Mouse (Mus musculus): Measurements from ENCODE around the gene Nol9. TPM values are rescaled to one million over a fixed set of nuclear protein-coding genes. Genes with fewer than 3 reads are reported as not detected.

The Nol9 gene
- polyA plus RNA-seq (2012; rRNA removed): 16.0 and 17.2 TPM in 2 replicates

DNA sequence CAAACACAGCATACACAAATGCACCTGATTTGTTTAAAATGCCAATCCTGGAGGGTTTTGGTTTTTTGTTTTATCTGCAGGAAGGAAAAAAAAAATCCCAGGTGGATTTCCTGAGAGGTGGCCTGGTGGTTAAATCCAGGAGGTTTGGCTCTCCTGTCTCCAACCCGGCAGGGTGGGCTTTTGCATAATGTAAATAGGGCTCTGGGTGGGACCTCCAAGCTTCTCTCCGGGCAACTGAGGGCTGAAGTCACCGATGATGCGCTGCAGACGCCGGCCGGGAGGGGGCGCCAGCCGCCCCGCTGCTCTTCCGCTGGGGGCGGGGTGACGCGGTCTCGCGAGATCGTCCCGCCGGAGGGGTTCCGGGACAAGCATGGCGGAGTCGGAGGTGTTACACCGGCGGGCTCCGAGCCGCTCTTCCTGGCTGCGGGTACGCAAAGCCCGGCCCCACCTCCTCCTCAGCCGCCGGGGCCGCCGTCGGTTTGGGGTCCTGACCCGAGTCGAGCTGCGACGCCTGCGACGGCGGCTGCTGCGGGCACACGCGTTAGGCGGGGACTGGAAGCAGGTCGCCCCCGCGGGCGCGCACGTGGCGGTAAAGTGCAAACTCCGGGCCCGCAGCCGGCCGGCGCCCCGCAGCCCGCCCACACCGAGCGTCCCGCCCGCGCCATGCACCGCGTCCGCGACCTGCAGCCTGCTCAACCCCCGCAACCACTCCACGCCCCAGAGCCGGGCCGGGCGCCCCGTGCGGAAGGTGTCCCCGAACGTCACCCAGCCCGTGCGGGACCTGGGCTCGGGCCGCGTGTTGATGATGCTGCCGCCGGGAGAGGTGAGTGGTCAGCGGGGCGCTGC, at the start of gene Nol9:
TSS of gene Nol9 (plus strand) at position 337 of the 846 bp plus-strand sequence.
- under 1% methylated on average over 86 of the region's 86 CpGs for WGBS

DNA sequence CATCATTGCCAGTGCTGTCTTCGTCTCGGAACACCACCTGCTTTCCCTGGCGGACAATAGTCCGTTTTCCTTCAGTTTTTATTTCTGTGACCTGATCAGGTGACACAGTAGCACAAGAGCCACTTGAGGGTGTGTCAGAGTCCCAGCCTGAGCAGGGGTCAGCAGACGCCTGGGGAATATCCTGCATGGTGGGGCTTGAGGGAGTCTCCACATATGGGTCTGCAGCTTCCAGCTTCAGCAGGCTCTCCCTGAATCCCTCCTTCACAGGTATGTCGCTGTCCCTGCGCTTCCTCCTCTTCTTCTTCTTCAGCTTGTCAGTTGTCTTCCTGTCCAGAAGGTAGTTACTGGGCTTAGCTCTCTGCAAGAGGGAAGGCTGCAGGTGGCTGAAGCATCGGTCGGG, 47.0 kb upstream of the Nol9 start:
- WGBS: 89% methylated on average over 9 of the region's 9 CpGs
- DNase-seq (ENCODE audit: low read depth, low spot score): no peak

More for the DNA sequence above, at the start of gene Nol9:
- DNase-seq (ENCODE audit: low read depth, low spot score): peak; percentile 54

DNA sequence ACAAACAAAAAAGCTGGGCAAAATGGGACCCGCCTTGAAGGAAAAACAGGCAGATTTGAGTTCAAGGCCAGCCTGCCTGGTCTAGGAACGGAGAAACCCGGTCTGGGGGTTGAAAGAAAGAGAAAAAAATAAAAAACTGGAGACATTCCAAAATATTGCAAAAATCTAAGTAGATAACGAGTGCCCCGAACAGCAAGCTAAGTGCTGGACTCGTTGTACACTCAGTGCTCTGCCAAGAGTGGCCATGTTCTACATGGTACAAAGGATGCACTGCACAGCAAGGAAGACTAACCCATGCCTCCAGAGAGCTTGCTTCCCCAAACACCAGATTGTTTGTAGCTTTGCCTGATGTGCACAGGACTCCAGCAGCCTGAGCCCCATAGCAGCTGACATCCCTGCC, 46.1 kb upstream of the Nol9 start:
- 79% methylated on average over 6 of the region's 6 CpGs for WGBS
- DNase-seq (ENCODE audit: low read depth, low spot score): no peak

DNA sequence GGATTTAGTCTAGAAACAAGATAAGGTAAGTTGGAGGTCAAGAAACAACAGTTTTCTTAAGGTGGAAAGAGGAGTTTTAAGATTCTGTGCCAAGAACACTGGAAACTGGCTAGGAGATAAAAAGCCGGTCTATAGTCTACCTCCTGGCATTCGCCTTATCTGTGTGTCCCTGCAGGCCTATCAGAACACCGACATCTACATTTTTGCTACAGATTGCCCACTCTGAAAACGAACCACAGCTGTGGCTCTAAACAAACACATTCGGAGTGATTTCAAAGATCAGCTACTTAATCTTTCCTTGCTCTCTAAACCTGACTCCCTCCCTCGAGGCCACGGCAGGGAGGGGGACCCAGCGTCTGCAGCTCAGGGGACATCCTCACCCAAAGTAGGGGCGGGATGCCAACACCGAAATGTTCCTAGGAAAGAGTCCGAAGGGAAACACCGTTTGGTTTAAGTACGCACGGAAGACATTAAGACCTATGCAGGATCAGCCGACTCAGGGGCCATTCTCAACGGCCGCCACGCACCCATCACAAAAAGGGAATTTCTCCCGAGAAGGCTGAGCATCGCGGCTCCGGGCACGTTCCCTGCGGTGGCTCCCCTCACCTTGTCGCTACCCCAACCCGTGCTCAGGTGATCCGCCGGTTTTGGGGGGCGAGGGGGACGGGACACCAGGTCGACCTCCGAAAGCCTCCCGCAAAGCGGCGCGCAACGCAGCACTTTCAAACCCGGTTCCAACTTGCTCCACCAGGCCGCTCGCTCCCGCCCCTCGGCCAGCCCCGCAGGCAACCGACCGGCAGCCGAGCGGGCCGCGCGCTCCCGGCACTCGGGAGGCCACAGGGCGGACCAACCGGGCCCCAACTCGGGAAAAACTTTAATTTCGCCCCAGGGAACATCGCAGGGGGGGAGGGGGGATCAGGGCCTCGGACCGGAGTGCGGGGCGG, 44.6 kb upstream of the Nol9 start:
- 6% methylated on average over 61 of the region's 61 CpGs for WGBS
- DNase-seq (ENCODE audit: low read depth, low spot score): no peak

DNA sequence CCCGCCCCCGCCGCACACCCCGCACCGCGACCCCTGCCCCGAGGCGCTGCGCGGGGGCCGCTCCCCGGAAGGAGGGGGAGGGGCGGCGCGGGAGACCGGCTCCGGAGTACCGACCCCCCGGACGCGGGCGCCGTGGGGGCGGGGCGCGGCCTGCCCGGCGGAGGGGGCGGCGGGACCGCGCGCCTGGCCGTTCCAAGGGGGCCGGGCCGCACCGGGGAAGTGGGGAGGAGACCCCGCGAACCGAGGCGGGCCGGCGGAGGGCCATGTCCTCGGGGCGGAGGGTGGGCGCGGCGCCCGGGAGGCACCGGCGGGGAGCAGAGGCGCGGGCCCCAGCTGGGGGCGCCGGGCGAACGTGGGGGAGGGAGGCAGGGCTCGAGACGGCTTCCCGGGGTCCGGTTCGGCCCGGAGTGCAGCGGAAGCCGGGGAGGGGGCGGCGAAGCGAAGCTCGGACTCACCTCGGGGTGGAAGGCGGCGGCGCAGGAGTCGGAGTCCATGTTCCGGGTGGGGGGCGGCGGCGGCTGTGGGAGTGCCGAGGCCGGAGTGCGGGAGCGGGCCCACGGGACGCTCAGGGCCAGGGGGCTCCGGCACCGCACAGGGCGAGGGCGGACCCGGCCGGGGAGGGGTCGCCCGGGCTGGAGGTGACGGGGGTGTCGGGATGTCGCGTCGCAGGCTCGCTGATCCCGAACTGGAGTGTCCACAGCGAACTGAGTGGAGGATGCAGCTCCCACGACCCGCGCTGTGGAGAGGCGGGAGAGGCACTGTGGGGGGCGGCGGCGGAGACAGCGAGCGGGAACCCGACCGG, 43.5 kb upstream of the Nol9 start:
- 2% methylated on average over 85 of the region's 111 CpGs for WGBS
- DNase-seq (ENCODE audit: low read depth, low spot score): no peak

GRCm38 (mm10) chr4:151996173-151996950, 42.8 kb upstream of the Nol9 start, which contains the start of gene Phf13:
Gene Phf13 (minus strand): TSS chr4:151996258.
- peak; percentile 91 for DNase-seq (ENCODE audit: low read depth, low spot score)
- WGBS: under 1% methylated on average over 94 of the region's 94 CpGs

GRCm38 (mm10) chr4:151996951-151997222, 42.2 kb upstream of the Nol9 start:
- DNase-seq (ENCODE audit: low read depth, low spot score): no peak
- under 1% methylated on average over 13 of the region's 13 CpGs for WGBS

DNA sequence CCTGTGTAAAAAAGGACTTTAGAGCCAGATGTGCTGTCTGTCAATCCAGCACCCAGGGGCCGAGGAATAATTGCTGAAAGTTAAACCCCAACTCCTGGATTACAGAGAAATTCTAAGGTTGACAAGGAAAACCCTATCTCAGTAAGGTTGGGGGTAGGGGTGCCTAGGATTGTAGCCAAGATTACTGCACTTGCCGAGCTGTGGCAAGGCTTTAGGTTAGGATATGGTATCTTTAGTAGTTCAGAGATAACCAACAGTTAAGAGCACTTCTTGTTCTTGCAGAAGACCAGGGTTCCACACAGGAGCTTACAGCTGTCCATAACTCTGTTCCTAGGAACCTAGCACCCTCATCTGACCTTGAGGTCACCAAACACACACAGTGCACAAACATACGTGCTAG, 41.4 kb upstream of the Nol9 start:
- WGBS: 71% methylated on average over 3 of the region's 3 CpGs
- no peak for DNase-seq (ENCODE audit: low read depth, low spot score)

- DNase-seq (ENCODE audit: low read depth, low spot score): no peak
- 73% methylated on average over 3 of the region's 3 CpGs for WGBS
Observed at GRCm38 (mm10) chr4:151999481-151999880, 39.6 kb upstream of the Nol9 start.

DNA sequence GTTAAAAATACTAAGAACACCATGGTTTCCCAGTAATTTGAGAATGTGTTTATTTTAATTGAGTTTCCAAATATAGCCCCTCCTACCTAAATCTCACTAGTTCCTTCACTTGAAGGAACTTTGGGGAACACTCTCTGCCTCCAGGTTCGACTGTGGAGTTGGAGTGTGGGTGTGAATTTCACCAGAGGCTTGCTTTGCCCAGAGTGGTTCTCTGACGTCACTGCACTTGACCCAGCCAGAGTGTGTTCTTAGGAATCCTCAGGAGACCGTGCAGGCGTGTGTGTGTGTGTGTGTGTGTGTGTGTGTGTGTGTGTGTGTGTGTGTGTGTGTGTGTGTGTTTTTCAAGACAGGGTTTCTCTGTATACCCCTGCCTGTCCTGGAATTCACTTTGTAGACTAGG, 38.2 kb upstream of the Nol9 start:
- no peak for DNase-seq (ENCODE audit: low read depth, low spot score)
- WGBS: 36% methylated on average over 4 of the region's 4 CpGs

DNA sequence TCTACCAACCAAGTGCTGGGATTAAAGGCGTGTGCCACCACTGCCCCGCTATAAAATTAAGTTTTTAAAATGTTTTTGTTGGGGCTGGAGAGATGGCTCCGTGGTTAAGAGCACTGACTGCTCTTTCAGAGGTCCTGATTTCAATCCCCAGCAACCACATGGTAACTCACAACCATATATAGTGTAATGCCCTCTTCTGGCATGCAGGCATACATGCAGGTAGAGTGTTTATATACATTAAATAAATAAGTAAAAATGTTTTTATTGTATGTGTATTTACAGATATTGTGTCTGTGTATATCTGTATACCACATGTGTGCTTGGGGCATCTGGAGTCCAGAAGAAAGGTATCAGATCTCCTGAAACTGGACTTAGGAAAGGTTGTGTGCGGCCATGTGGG, 37.8 kb upstream of the Nol9 start:
- DNase-seq (ENCODE audit: low read depth, low spot score): no peak
- WGBS: 66% methylated on average over 4 of the region's 4 CpGs

DNA sequence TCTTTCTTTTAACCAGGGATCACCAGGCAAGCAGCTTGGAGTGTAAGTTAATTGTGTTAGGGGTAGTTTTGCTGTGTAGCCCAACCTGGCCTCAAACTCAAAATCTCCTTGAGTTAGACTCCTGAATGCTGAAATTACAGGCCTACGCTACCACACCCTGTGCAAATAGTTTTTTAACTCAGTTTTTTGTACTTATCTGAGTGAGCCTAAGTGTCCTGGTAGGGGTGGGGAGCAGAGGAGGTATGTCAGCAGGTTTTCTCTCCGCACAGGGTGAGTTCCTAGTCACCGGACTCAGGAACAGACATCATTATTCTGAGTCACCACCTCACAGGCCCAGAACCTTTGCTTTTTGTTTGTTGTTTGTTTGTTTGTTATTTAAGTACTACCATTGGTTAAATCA, 37.1 kb upstream of the Nol9 start:
- DNase-seq (ENCODE audit: low read depth, low spot score): no peak
- 80% methylated on average over 3 of the region's 3 CpGs for WGBS

DNA sequence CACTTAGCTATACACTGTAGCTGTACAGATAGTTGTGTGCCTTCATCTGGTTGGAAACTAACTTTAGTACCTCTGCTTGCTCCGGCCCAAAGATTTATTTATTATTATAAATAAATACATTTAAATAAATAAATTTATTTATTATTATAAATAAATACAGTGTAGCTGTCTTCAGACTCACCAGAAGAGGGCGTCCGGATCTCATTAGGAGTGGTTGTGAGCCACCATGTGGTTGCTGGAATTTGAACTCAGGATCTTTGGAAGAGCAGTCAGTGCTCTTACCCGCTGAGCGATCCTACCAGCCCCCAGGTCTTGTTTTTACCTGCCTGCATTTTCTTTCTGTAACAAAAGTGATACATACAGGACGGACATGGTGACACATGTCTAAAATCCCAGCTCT, 33.0 kb upstream of the Nol9 start:
- DNase-seq (ENCODE audit: low read depth, low spot score): no peak

DNA sequence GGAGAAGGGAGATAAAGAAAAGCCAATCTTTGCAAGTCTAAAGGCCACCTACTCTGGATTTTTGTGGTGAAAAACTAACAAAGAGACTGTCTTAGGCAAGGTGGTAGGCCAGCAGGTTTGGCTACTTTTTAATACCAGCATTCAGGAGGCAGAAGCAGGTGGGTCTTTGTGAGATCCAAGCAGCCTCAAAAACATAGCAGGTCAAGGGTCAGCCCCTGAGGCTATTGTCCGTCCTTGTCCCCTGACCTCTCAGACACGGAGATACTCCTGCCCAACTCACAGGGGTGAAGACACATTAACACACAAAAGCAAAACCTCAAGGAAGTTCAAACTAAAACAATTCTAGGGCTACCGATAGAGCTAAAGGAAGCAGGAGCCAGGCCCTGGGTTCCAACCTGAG, 32.3 kb upstream of the Nol9 start:
- DNase-seq (ENCODE audit: low read depth, low spot score): no peak
- 66% methylated on average over 3 of the region's 3 CpGs for WGBS

More for the DNA sequence above, 33.0 kb upstream of the Nol9 start:
- 72% methylated on average over 6 of the region's 6 CpGs for WGBS

GRCm38 (mm10) chr4:152007481-152008147, 31.5 kb upstream of the Nol9 start:
- no peak for DNase-seq (ENCODE audit: low read depth, low spot score)
- WGBS: 16% methylated on average over 8 of the region's 8 CpGs

GRCm38 (mm10) chr4:152008148-152008500, 31.0 kb upstream of the Nol9 start:
- DNase-seq (ENCODE audit: low read depth, low spot score): no peak
- 1% methylated on average over 14 of the region's 14 CpGs for WGBS

- peak; percentile 83 for DNase-seq (ENCODE audit: low read depth, low spot score)
- under 1% methylated on average over 45 of the region's 45 CpGs for WGBS
Observed at GRCm38 (mm10) chr4:152008622-152009075, 30.5 kb upstream of the Nol9 start, which contains the start of gene Klhl21. Gene Klhl21 (plus strand): TSS chr4:152008803.

All from large intestine, adult 2 months (tissue).